Mouse (Mus musculus): ENCODE results near the gene Myo7a. TPM values are rescaled to one million over a fixed set of nuclear protein-coding genes. Genes with fewer than 3 reads are reported as not detected.

Myo7a gene
- polyA plus RNA-seq (2015; fragmentation: Nextera tagmentation; extraction: Ambion mirVana) = 8.0 and 8.3 TPM in 2 replicates

DNA sequence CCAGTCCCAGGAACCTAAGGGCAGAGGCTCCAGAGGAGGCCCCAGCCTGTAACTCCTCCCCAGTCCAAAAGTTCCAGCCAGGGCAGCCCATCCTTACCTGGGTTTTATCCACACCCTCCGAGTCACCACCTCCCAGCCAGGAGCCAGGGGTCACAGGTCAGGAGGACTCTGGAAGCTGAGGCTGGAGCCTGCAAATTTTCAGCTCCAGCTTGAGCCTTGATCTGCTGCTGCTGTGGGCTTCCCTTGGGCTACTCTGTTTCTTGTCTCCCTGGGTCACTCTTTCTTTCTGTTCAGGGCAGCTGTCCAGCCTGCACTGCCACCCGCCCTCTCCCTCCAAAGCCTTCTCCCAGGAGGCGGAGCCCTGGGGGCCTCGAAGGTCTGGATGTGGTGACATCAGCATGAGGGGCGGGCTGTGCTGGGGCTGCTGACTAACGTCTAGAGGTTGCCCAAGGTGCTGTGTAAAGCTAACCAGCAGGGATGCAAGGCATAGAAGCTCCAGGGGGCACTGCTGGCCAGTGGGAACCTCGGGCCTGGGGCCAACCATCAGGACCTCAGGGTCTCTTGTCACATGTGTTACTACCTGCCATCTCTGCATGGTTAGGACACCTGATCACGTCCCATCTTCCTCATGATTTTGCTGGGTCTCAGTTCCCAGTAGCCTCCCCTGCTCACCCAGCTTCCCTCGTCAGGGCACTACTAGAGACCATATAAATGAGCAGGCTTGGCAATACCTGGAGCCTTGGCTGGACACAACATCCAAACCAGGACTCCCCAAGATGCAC is at the start of gene Myo7a:
Gene Myo7a (minus strand): TSS at position 346 of the 782 bp plus-strand sequence.
- ATAC-seq (ENCODE audit: low read depth) = peak; percentile 62
- Histone ChIP-seq H3K9me3 (replicated peaks) (no peaks in the 10 kb centered on the region), H3K4me2 (peak within 1 kb of the TSS; percentile 49), H3K27me3 (no peaks in the 10 kb centered on the region), H3K36me3 (peaks cover 13% of the 10 kb centered on the region), H3K27ac (peak within 1 kb of the TSS; percentile 64), H3K4me1 (replicated peaks) (peaks cover 39% of the 10 kb centered on the region), H3K4me3 (replicated peaks) (peak within 1 kb of the TSS; percentile 22; the same call in 1 of the 2 replicates), H3K9ac (peak within 1 kb of the TSS; percentile 8; the same call in 1 of the 2 replicates)
- no peak for DNase-seq
- 31% methylated on average over 9 of the region's 9 CpGs for WGBS (ENCODE audit: insufficient replicate concordance)

DNA sequence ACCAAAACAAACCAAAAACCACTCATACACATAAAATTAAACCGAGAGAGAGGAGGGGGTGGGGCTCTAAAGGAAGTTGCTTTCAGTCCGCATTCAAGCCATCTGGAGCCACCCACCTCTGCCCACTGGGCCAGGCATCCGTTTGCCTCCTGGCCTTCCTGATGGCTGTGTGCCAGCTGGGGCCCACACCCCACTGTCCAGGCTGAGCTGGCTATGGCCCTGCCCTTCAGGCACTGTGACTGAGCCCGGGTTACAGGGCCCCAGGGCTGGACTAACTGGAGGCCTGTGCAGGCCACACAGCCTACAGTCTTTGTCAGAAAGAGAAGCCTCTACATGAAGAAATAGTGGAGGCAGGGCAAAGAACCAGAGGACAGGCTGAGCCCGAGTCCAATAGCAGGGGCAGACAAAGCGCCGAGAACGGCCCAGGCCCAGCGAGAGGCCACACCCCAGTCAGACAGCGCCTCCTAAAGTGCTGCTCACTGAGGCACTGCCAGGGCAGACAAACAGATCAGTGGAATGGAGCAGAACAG is 45.7 kb upstream of the Myo7a start:
- 24% methylated on average over 10 of the region's 10 CpGs for WGBS (ENCODE audit: insufficient replicate concordance)
- H3K27me3 ChIP-seq = no peaks in the 10 kb centered on the region
- H3K9ac ChIP-seq = peak overlapping the region; percentile 72
- peaks cover 30% of the 10 kb centered on the region for H3K36me3 ChIP-seq
- DNase-seq (no peak), ATAC-seq (ENCODE audit: low read depth) (peak; percentile 74)
- H3K9me3 ChIP-seq (replicated peaks) = no peaks in the 10 kb centered on the region
- peak overlapping the region; percentile 80 for H3K27ac ChIP-seq
- peak overlapping the region; percentile 56 for H3K4me2 ChIP-seq
- H3K4me3 ChIP-seq (replicated peaks) = peak overlapping the region; percentile 32
- H3K4me1 ChIP-seq (replicated peaks) = peaks cover 86% of the 10 kb centered on the region

DNA sequence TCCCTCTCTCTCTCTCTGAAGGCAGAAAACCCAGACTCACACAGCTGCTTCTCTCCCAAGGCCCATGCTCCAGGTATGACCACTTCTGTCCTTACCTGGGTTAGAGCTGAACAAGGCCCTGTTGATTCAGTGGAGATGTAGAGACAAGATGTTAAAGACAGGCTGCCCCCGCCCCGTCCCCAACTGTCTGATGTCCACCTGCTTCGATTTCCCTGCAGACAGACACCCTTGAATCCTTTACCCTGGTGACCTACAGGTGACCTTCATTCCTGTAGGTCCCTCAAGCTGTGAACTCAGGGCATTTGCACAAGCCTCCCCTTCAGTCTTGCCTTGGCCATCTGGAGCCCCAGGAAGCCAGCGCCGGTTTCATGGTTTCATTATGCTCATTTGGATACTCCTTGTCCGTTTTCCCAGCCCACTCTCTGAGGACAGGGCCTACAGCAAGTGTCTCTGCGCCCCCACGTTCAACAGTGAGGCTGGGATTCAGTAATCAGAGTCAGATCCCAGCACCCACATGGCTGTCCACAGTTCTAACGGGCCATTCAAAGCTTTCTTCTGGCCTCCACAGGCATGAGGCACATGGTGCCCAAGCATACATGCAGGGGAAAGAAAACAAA is 45.2 kb upstream of the Myo7a start:
- no peak overlapping the region for H3K4me3 ChIP-seq (replicated peaks)
- peaks cover 31% of the 10 kb centered on the region for H3K36me3 ChIP-seq
- peak overlapping the region; percentile 80 for H3K27ac ChIP-seq
- H3K4me1 ChIP-seq (replicated peaks) = peaks cover 86% of the 10 kb centered on the region
- H3K9ac ChIP-seq = peak overlapping the region; percentile 72
- peak overlapping the region; percentile 56 for H3K4me2 ChIP-seq
- ATAC-seq (ENCODE audit: low read depth) (no peak), DNase-seq (no peak)
- no peaks in the 10 kb centered on the region for H3K9me3 ChIP-seq (replicated peaks)
- H3K27me3 ChIP-seq = no peaks in the 10 kb centered on the region
- 65% methylated on average over 9 of the region's 9 CpGs for WGBS (ENCODE audit: insufficient replicate concordance)

DNA sequence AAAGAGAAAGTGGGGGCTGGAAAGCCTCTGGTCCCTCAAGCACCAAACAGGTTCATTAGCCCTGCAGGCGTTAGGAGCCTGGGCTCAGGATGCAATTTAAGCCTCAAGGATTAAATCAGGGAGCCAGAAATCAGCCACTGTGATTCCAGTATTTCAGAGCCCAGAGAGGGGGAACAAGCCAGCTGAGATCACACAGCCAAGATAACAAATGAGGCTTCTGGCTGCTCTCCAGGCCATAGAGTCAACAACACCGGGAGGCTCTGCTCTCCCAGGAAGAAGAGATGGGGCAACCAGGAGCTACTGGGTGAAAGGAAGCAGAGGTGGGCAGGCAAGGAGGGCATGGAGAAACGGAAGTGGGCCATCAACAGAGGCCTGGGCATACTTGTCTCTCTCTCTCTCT is 44.4 kb upstream of the Myo7a start:
- H3K4me1 ChIP-seq (replicated peaks) = peaks cover 87% of the 10 kb centered on the region
- no peak overlapping the region for H3K4me3 ChIP-seq (replicated peaks)
- no peaks in the 10 kb centered on the region for H3K27me3 ChIP-seq
- ATAC-seq (ENCODE audit: low read depth) (no peak), DNase-seq (no peak)
- 63% methylated on average over 3 of the region's 3 CpGs for WGBS (ENCODE audit: insufficient replicate concordance)
- peaks cover 33% of the 10 kb centered on the region for H3K36me3 ChIP-seq
- no peak overlapping the region for H3K4me2 ChIP-seq
- H3K9ac ChIP-seq = no peak overlapping the region
- no peaks in the 10 kb centered on the region for H3K9me3 ChIP-seq (replicated peaks)
- H3K27ac ChIP-seq = 0 out of 2 replicates have a peak overlapping the region, but pooled peaks have one; percentile 80

DNA sequence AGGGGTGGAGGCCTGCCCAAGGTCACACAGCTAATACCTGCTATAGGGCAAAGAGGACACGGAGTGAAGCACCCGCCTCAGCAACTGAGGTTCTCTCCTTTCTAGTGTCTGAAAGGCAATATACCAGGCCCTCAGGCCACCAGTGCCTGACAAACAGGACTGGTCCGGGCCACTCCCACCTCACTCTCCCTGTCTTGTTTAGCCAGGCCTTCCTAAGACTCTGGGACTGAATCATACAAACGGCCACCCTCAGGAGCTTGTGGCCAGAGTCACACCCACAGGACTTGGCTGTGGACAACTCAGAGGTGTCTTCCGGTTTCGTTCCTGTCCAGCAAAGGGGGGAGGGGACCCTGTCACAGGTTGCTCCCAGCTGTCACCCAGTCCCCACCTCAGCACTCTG is 42.9 kb upstream of the Myo7a start:
- ATAC-seq (ENCODE audit: low read depth) (no peak), DNase-seq (no peak)
- WGBS (ENCODE audit: insufficient replicate concordance) = 72% methylated on average over 6 of the region's 6 CpGs
- peaks cover 39% of the 10 kb centered on the region for H3K36me3 ChIP-seq
- H3K4me3 ChIP-seq (replicated peaks) = no peak overlapping the region
- 0 out of 2 replicates have a peak overlapping the region, but pooled peaks have one; percentile 34 for H3K27ac ChIP-seq
- no peaks in the 10 kb centered on the region for H3K27me3 ChIP-seq
- H3K4me1 ChIP-seq (replicated peaks) = peaks cover 95% of the 10 kb centered on the region
- H3K4me2 ChIP-seq = no peak overlapping the region
- peak overlapping the region; percentile 2; the same call in 1 of the 2 replicates for H3K9ac ChIP-seq
- H3K9me3 ChIP-seq (replicated peaks) = no peaks in the 10 kb centered on the region

DNA sequence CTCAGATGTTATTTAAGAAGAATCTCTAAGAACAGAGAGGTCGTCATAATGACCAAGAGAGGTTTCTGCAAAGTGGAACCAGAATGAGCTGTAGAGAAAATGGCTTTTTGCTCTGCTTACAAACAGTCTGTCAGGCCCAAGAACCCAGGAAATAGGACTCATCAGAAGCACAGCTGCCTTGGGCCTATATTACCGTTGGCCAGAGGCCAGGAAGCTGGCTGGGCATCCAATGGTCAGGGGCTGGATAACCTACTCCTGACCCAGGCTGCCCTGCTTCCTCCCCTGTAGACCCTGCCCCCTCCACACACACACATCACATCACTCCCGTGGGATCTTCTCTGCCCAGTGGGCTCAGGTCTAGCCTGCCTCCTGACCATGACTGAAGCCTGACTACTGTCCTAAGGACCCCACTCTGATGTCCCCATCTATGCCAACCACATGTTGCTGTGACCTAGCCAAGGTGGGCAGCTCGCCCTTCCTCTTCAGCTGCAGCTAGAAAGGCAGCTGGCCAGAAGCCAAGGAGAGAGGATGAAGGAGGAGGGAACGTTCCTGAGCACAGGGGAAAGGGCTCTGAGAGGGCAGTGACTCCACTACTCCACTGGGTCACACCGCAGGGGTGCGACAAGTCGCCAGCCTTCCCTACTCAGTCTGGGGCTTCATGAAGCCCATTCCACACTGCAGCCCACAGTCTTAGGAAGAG is 40.9 kb upstream of the Myo7a start:
- Histone ChIP-seq H3K4me2 (peak overlapping the region; percentile 55; the same call in 1 of the 2 replicates), H3K4me3 (replicated peaks) (no peak overlapping the region), H3K36me3 (peaks cover 43% of the 10 kb centered on the region), H3K27ac (peak overlapping the region; percentile 88), H3K9ac (peak overlapping the region; percentile 42; the same call in 1 of the 2 replicates), H3K4me1 (replicated peaks) (peaks cover 100% of the 10 kb centered on the region), H3K9me3 (replicated peaks) (no peaks in the 10 kb centered on the region), H3K27me3 (no peaks in the 10 kb centered on the region)
- WGBS (ENCODE audit: insufficient replicate concordance) = 56% methylated on average over 8 of the region's 8 CpGs
- no peak for ATAC-seq (ENCODE audit: low read depth)
- no peak for DNase-seq

DNA sequence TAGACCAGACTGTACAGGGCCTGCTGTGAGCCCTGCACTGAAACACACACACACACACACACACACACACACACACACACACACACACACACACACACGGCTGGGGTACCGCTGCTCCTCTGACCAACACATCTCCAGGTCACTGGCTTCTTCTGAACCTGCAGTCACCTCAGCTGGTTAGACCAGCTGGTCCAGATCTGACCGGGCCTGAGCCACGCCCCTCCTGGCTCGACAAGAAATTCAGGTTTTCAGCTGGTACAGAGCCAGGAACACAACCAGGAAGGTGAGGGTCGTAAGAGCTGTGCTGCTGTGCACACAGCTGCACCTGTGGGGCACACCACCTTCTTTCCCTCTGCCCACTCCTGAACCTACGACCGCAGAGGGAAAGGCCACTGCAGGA is 39.2 kb upstream of the Myo7a start:
- peak overlapping the region; percentile 41 for H3K4me3 ChIP-seq (replicated peaks)
- peak overlapping the region; percentile 55 for H3K4me2 ChIP-seq

DNA sequence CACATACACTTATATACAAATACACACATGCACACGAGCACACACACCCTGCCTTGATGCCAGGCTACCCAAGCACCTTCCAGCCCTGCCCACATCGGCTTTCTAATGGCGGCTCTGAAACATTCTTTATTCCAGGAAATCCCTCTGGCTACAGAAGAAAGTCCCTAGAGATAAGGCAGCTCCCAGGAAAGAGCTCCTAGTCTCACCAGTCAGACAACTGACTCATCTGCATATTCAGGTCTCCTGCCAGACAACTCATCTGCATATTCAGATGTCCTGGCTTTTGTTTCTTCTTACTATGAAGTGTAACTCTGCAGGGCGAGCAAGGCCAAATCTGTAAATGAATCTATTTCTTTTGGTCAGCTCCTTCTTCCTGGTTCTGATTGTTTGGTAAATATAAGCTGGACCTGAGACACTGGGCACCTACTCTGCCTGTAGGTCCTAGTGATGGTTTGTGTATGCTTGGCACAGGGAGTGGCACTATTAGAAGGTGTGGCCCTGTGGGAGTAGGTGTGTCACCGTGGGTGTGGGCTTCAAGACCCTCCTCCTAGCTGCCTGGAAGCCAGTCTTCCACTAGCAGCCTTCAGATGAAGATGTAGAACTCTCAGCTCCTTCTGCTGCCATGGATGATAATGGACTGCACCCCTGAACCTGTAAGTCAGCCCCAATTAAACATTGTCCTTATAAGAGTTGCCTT is 38.5 kb upstream of the Myo7a start:
- Histone ChIP-seq H3K27me3 (no peaks in the 10 kb centered on the region), H3K4me2 (peak overlapping the region; percentile 55), H3K9me3 (replicated peaks) (no peaks in the 10 kb centered on the region), H3K4me3 (replicated peaks) (peak overlapping the region; percentile 41), H3K4me1 (replicated peaks) (peaks cover 85% of the 10 kb centered on the region), H3K36me3 (peaks cover 47% of the 10 kb centered on the region), H3K9ac (peak overlapping the region; percentile 57), H3K27ac (peak overlapping the region; percentile 88)
- peak; percentile 54 for ATAC-seq (ENCODE audit: low read depth)
- DNase-seq = no peak
- WGBS (ENCODE audit: insufficient replicate concordance) = 28% methylated on average over 5 of the region's 5 CpGs

More for the DNA sequence above, 39.2 kb upstream of the Myo7a start:
- Histone ChIP-seq H3K9me3 (replicated peaks) (no peaks in the 10 kb centered on the region), H3K27me3 (no peaks in the 10 kb centered on the region), H3K36me3 (peaks cover 43% of the 10 kb centered on the region), H3K9ac (peak overlapping the region; percentile 57), H3K4me1 (replicated peaks) (peaks cover 89% of the 10 kb centered on the region), H3K27ac (peak overlapping the region; percentile 88)
- no peak for ATAC-seq (ENCODE audit: low read depth)
- WGBS (ENCODE audit: insufficient replicate concordance) = 47% methylated on average over 8 of the region's 8 CpGs
- no peak for DNase-seq

DNA sequence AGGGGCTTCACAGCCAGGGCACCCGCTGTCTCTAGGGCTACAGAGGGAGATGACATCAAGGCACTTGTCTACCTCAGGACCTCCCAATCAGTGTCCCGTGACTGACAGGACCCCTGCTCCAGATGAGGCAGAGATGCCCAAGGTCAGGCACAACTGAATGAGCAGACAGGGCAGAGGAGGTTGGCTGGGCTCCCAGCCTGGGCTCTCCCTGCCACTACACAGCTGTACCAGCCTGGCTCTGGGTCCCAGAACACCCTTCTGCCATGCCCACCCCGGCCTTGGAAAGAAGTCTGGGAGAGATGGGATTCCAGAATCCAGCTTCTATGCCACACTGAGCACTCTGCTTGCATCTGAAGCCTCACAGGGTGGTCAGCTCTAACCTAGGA is 36.9 kb upstream of the Myo7a start:
- Histone ChIP-seq H3K4me3 (replicated peaks) (no peak overlapping the region), H3K4me1 (replicated peaks) (peaks cover 84% of the 10 kb centered on the region), H3K9ac (peak overlapping the region; percentile 26), H3K27me3 (no peaks in the 10 kb centered on the region), H3K4me2 (peak overlapping the region; percentile 0; the same call in 1 of the 2 replicates), H3K9me3 (replicated peaks) (no peaks in the 10 kb centered on the region), H3K27ac (peak overlapping the region; percentile 88), H3K36me3 (peaks cover 54% of the 10 kb centered on the region)
- WGBS (ENCODE audit: insufficient replicate concordance) = 13% methylated on average over 3 of the region's 3 CpGs
- DNase-seq (no peak), ATAC-seq (ENCODE audit: low read depth) (no peak)

DNA sequence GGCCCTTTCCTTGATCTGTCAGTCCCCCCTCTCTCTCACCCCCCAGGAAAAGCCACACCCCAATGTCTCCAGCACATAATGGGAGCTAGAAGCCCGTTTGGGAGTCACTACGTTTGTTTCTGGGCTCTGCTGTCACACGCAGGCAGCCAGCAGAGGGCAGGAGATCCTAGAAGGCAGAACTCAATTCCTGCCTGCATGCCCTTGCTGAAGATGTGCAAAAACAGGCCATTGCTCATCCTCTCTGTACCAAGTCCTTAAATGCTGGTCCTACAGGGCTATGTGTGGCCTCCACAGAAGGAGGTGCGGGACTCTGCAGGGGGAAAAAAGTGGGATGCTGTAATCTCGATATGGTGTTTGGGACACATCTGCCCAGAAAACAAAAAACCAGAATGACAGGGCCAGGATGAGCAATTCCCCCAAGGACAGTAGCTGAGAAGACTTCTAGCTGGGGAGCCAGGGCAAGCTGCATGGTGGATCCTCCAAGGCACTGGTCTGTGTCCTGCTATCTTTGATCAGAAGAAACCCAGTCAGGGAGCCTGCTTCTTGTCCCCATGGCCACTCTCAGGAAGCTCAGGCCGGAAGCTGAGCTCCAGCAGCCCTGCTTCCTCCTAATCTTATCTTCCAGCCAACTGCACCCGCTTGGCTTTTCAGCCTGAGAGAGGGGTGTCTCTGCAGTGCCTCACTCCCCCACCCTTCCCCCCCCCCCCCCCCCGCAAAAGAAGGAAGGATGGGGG is 36.4 kb upstream of the Myo7a start:
- H3K4me1 ChIP-seq (replicated peaks) = peaks cover 81% of the 10 kb centered on the region
- H3K9ac ChIP-seq = peak overlapping the region; percentile 18; the same call in 1 of the 2 replicates
- no peak overlapping the region for H3K4me3 ChIP-seq (replicated peaks)
- ATAC-seq (ENCODE audit: low read depth) (peak; percentile 55), DNase-seq (peak; percentile 59)
- H3K9me3 ChIP-seq (replicated peaks) = no peaks in the 10 kb centered on the region
- H3K4me2 ChIP-seq = peak overlapping the region; percentile 0; the same call in 1 of the 2 replicates
- 6% methylated on average over 7 of the region's 8 CpGs for WGBS (ENCODE audit: insufficient replicate concordance)
- H3K27ac ChIP-seq = peak overlapping the region; percentile 88
- H3K36me3 ChIP-seq = peaks cover 49% of the 10 kb centered on the region
- H3K27me3 ChIP-seq = no peaks in the 10 kb centered on the region

All from liver, embryonic 13.5 days (tissue).